8 mouse cellular contexts compared by ENCODE assay signal in genomic region chr7:97696506-97697254, GRCm38 (mm10). TPM values are rescaled to one million over a fixed set of nuclear protein-coding genes. Genes with fewer than 3 reads are reported as not detected.
A peak's percentile ranks its signal among the peaks of the same experiment; 100 is the strongest.
DNase-seq lines count a peak whose midpoint lies in the region; ATAC-seq and TF ChIP-seq lines count a peak whose summit lies in the region.

Gene Clns1a (plus strand): TSS chr7:97696634.

- H3K4me1 ChIP-seq in heart, embryonic 11.5 days (ENCODE audit: control insufficient read depth, insufficient read depth, low read length): peaks cover 11% of the 10 kb centered on the region; the same call in 1 of the 2 replicates
- H3K4me1 ChIP-seq in kidney, embryonic 16.5 days (ENCODE audit: insufficient read depth, low read length): peaks cover 12% of the 10 kb centered on the region
- peaks cover 11% of the 10 kb centered on the region for H3K4me1 ChIP-seq in liver, adult 2 months (ENCODE audit: control insufficient read depth, insufficient read depth, low read length)

- TF ChIP-seq POLR2A in liver, adult 2 months (IDR thresholded peaks at IDR 0.05; ENCODE audit: extremely low read depth, insufficient read depth, low read length): no peak; the same call in 1 of the 2 replicates
- TF ChIP-seq POLR2A in myocyte (IDR thresholded peaks at IDR 0.05; ENCODE audit: insufficient read length, low read depth): peak; percentile 71

- ATAC-seq in erythroblast, adult 5-6 weeks (replicated peaks; ENCODE audit: low FRiP score, poor library complexity, severe bottlenecking): peak; percentile 95
- peak; percentile 94 for ATAC-seq in heart, embryonic 11.5 days (replicated peaks; ENCODE audit: insufficient number of reproducible peaks, low FRiP score, low TSS enrichment)
- ATAC-seq in kidney, embryonic 16.5 days (ENCODE audit: low FRiP score, low TSS enrichment): peak; percentile 99

- under 1% methylated on average over 63 of the region's 63 CpGs for WGBS in heart, embryonic 11.5 days (ENCODE audit: insufficient replicate concordance)
- WGBS in kidney, embryonic 16.5 days: under 1% methylated on average over 63 of the region's 63 CpGs
- WGBS in liver, adult 2 months: under 1% methylated on average over 63 of the region's 63 CpGs

- peak; percentile 88 to 89 for DNase-seq in B cell, adult 2 months
- DNase-seq in brain, adult 2 months (ENCODE audit: low read depth, low spot score): peak; percentile 97
- peak; percentile 84 for DNase-seq in liver, adult 2 months (ENCODE audit: extremely low read depth, low read depth, low spot score)
- DNase-seq in splenic B cell, adult 2 months (ENCODE audit: low read depth, low spot score): peak; percentile 95

- peak within 1 kb of the TSS; percentile 85 for H3ac ChIP-seq in myocyte (ENCODE audit: control insufficient read depth, insufficient read length)

- no peak for TF ChIP-seq CTCF in liver, adult 2 months (IDR thresholded peaks at IDR 0.05; ENCODE audit: low read depth, low read length)

- H3K4me3 ChIP-seq in heart, embryonic 11.5 days (ENCODE audit: low read depth, low read length): peak within 1 kb of the TSS; percentile 98
- H3K4me3 ChIP-seq in kidney, embryonic 16.5 days (ENCODE audit: low read length): peak within 1 kb of the TSS; percentile 68
- H3K4me3 ChIP-seq in liver, adult 2 months (ENCODE audit: insufficient read depth, low read depth, low read length): peak within 1 kb of the TSS; percentile 89
- peak within 1 kb of the TSS; percentile 72 for H3K4me3 ChIP-seq in myocyte

- peak within 1 kb of the TSS; percentile 87 for H3K4me2 ChIP-seq in heart, embryonic 11.5 days
- peak within 1 kb of the TSS; percentile 79 for H3K4me2 ChIP-seq in kidney, embryonic 16.5 days (replicated peaks; ENCODE audit: low read depth, low read length)
- peak within 1 kb of the TSS; percentile 83 for H3K4me2 ChIP-seq in myocyte (ENCODE audit: low read depth)

- H3K9me3 ChIP-seq in heart, embryonic 11.5 days (replicated peaks; ENCODE audit: control insufficient read depth, low read length): no peaks in the 10 kb centered on the region
- H3K9me3 ChIP-seq in kidney, embryonic 16.5 days (ENCODE audit: low read length): peaks cover 6% of the 10 kb centered on the region

- H3K9ac ChIP-seq in heart, embryonic 11.5 days (ENCODE audit: low read depth, low read length): peak within 1 kb of the TSS; percentile 93
- peak within 1 kb of the TSS; percentile 75 for H3K9ac ChIP-seq in kidney, embryonic 16.5 days (replicated peaks; ENCODE audit: low read length)
- H3K9ac ChIP-seq in liver, adult 2 months (ENCODE audit: low read depth, low read length): peak within 1 kb of the TSS; percentile 89

- H3K36me3 ChIP-seq in heart, embryonic 11.5 days (ENCODE audit: control insufficient read depth, insufficient read depth, low read length): 0 out of 2 replicates have a peak, but pooled peaks cover 5% of the 10 kb centered on the region
- H3K36me3 ChIP-seq in kidney, embryonic 16.5 days (ENCODE audit: insufficient read depth, low read length): peaks cover 15% of the 10 kb centered on the region
- no peaks in the 10 kb centered on the region for H3K36me3 ChIP-seq in liver, adult 2 months (ENCODE audit: control insufficient read depth, insufficient read depth, low read length)
- no peaks in the 10 kb centered on the region for H3K36me3 ChIP-seq in myocyte (ENCODE audit: control insufficient read depth, insufficient read depth)
- no peaks in the 10 kb centered on the region for H3K36me3 ChIP-seq in splenic B cell, adult 2 months (ENCODE audit: control insufficient read depth, insufficient read depth, low read length, poor library complexity, severe bottlenecking)

- H3K27me3 ChIP-seq in heart, embryonic 11.5 days (ENCODE audit: control insufficient read depth, insufficient read depth, low read length): no peaks in the 10 kb centered on the region
- no peaks in the 10 kb centered on the region for H3K27me3 ChIP-seq in kidney, embryonic 16.5 days (ENCODE audit: insufficient read depth, low read length)
- H3K27me3 ChIP-seq in liver, adult 2 months (ENCODE audit: control insufficient read depth, insufficient read depth, low read length): no peaks in the 10 kb centered on the region
- H3K27me3 ChIP-seq in myocyte (ENCODE audit: control insufficient read depth, insufficient read depth, insufficient read length): no peaks in the 10 kb centered on the region
- H3K27me3 ChIP-seq in splenic B cell, adult 2 months (ENCODE audit: control insufficient read depth, insufficient read depth, low read length, poor library complexity, severe bottlenecking): no peaks in the 10 kb centered on the region

- H3K27ac ChIP-seq in heart, embryonic 11.5 days (ENCODE audit: low read depth, low read length): peak within 1 kb of the TSS; percentile 62
- peak within 1 kb of the TSS; percentile 79 for H3K27ac ChIP-seq in kidney, embryonic 16.5 days (ENCODE audit: low read length)
- H3K27ac ChIP-seq in liver, adult 2 months (replicated peaks; ENCODE audit: insufficient read depth, low read depth, low read length): peak within 1 kb of the TSS; percentile 24

- peaks cover 12% of the 10 kb centered on the region; the same call in 1 of the 2 replicates for H3K79me2 ChIP-seq in liver, adult 2 months (ENCODE audit: control insufficient read depth, insufficient read depth, low read length)
- H3K79me2 ChIP-seq in myocyte (ENCODE audit: control insufficient read depth, insufficient read depth): peaks cover 53% of the 10 kb centered on the region

TF ChIP-seq in myocyte, 11 proteins besides CTCF, POLR2A, EP300 and RAD21:
- TF ChIP-seq POLR2AphosphoS2 (IDR thresholded peaks at IDR 0.05; ENCODE audit: insufficient read length, low read depth) (peak; percentile 80), USF1 (IDR thresholded peaks at IDR 0.05; ENCODE audit: low read depth) (peak; percentile 87), MYOG (IDR thresholded peaks at IDR 0.05; ENCODE audit: control insufficient read depth in 1 of 3, insufficient read depth in 1 of 3, insufficient read length in 2 of 3, low read depth in 2 of 3) (peak in 1 of 3 experiments; percentile 36), CEBPB (IDR thresholded peaks at IDR 0.05; ENCODE audit: insufficient read depth, poor library complexity, severe bottlenecking) (no peak), MAX (IDR thresholded peaks at IDR 0.05; ENCODE audit: low read depth) (peak; percentile 55), TCF12 (IDR thresholded peaks at IDR 0.05; ENCODE audit: insufficient read depth, poor library complexity, severe bottlenecking) (no peak)

RNA-seq across cellular contexts. Expression of gene Clns1a, which starts in this region (rescaled TPM):
- 10.2 and 28.0 TPM in 2 replicates for total RNA-seq in erythroblast, adult 5-6 weeks (2015; ENCODE audit: low replicate concordance)
- 27.5 and 32.1 TPM in 2 replicates for total RNA-seq in erythroblast, adult 5-6 weeks (2017; ENCODE audit: low replicate concordance)
- polyA plus RNA-seq in heart, embryonic 11.5 days (2014; fragmentation: Nextera tagmentation; extraction: Ambion mirVana): 122 and 123 TPM in 2 replicates
- polyA plus RNA-seq in kidney, embryonic 16.5 days (2015; fragmentation: Nextera tagmentation; extraction: Ambion mirVana): 199 and 205 TPM in 2 replicates
- total RNA-seq in liver, adult 2 months (2014; rRNA removed): 26.0 and 29.1 TPM in 2 replicates
- polyA plus RNA-seq in liver, adult 2 months (2012; rRNA removed): 17.1 and 21.6 TPM in 2 replicates
- polyA plus RNA-seq in myocyte (2012; fragmentation: generic; extraction: Trizol): 56.3 TPM

Comparison
In these comparisons a context has a peak if more than half of its experiments do, and no peak if none do; other contexts are left out.
1. Peak in every context shown above with its lines: DNase-seq, ATAC-seq, H3K4me3 ChIP-seq and H3K27ac ChIP-seq.
2. H3K27ac ChIP-seq: peak in every context shown above with its lines; median percentile 79 in kidney, embryonic 16.5 days; 62 in heart, embryonic 11.5 days; 24 in liver, adult 2 months.